Mouse (Mus musculus) layer of hippocampus, adult 9-10 months (tissue): ENCODE measurements around the gene Baz2a.
A peak's percentile ranks its signal among the peaks of the same experiment; 100 is the strongest.
"Not testable (repeated sequence)": the region's sequence is repeated elsewhere in the genome, so short reads cannot be mapped to it uniquely, and the experiment has no call there.

ENCODE experiments used
- DNase-seq: peaks from one replicate; pipeline ENCODE4 v3.0.0; 2022; ENCODE audit warnings: low spot score

Gene Baz2a

DNA sequence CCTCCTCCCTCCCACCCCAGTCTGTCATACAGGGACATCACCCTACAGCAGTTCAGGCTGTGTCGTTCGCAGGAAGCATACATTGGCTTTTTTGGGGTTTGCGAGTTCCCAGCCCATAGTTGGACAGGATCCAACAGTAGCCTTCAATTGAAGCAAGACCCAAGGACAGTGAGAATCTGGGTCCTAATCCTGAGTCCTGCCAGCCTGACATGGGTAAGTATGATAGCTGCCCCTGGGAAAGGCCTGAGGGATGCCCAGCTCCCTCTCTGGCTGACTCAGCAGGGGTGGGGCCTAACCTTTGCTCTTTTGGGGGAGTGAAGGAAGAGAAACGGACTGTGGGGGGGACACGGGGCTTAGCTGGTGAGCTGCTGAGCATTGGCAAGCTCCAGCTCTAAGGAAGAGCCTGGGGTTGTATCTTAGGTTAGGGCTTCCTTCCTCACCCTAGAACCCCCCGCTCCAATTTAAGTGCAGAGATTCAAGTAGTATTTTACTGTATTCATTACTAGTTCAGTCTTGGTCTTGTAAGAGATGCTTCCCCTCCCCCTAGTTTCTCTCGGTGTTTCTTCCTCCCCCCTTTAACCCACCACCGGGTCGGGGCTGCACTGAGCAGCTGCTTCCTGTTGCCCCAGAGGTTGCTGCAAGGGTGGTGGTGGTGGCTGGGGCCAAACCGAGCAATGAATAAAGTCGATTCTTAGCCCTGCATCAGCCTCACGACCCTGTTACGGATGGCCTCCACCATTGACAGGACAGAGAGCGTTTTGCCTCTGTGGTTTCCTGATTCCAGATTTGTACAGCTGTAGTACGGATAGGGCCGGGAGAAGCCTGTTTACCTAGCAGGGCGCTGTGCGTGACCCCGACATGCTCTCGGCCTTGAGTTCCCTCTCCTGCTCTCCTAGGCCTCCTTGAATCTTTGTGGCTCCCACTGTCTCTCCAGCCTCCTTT, at the start of gene Baz2a:
Gene Baz2a, plus strand, starts transcription at position 14 of the 942 bp plus-strand sequence.
- no peak for DNase-seq

DNA sequence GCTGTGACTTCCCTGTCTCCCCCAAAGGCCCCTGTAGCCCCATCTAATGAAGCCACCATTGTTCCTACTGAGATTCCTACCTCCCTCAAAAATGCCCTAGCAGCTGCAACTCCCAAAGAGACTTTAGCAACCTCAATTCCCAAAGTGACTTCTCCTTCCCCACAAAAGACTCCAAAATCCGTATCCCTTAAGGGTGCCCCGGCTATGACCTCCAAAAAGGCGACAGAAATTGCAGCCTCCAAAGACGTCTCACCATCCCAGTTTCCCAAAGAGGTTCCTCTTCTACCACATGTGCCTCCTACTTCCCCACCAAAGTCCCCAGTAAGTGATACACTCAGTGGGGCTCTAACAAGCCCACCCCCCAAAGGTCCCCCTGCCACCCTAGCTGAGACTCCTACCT, 49.7 kb upstream of the Baz2a start:
- no peak for DNase-seq

DNA sequence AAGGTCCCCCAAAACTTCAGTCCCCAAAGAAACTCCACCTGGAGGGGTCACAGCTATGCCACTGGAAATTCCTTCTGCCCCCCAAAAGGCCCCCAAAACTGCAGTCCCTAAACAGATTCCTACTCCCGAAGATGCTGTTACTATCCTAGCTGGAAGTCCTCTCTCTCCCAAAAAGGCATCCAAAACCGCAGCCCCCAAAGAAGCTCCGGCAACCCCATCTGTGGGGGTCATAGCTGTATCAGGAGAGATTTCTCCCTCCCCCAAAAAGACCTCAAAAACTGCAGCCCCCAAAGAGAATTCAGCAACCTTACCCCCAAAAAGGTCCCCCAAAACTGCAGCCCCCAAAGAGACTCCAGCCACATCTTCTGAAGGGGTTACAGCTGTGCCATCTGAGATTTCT, 48.9 kb upstream of the Baz2a start:
- DNase-seq, result no peak

DNA sequence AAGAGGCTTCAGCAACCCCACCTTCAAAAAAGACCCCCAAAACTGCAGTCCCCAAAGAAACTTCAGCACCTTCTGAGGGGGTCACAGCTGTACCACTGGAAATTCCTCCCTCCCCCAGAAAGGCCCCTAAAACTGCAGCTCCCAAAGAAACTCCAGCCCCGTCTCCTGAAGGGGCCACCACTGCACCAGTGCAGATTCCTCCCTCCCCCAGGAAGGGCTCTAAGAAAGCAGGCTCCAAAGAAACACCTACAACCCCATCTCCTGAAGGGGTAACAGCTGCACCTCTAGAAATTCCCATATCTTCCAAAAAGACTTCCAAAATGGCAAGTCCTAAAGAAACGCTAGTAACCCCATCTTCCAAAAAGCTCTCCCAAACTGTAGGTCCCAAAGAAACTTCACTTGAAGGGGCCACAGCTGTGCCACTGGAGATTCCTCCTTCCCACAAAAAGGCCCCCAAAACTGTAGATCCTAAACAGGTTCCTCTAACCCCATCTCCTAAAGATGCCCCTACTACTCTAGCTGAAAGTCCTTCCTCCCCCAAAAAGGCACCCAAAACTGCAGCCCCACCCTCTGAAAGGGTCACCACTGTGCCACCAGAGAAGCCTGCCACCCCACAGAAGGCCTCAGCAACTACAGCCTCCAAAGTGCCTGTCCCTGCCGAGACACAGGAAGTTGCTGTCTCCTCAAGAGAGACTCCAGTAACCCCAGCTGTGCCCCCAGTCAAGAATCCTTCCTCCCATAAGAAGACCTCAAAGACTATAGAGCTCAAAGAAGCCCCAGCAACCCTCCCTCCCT, 48.1 kb upstream of the Baz2a start:
- no peak for DNase-seq

DNA sequence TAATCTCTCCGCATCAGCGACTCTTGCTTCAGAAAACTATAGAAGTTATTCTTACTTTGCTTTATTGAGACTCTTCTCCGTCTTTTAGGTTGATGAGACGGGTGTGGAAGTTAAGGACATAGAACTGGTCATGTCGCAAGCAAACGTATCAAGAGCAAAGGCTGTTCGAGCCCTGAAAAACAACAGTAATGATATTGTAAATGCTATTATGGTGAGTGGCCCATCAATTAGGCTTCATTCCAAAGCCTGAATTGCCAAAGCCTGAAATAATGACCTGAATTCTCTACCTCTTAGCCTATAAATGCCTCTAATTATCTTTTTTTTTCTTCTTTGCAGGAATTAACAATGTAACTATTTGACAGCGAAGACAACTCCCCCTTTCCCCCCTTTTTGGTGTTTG, 43.2 kb upstream of the Baz2a start:
- DNase-seq, result no peak

- DNase-seq, result no peak
These were observed 41.6 kb upstream of the Baz2a start for GRCm38 (mm10) chr10:128049741-128050140.

GRCm38 (mm10) chr10:128050355-128050754, 41.0 kb upstream of the Baz2a start:
- DNase-seq, result no peak

GRCm38 (mm10) chr10:128051589-128051988, 39.8 kb upstream of the Baz2a start:
- no peak for DNase-seq

DNA sequence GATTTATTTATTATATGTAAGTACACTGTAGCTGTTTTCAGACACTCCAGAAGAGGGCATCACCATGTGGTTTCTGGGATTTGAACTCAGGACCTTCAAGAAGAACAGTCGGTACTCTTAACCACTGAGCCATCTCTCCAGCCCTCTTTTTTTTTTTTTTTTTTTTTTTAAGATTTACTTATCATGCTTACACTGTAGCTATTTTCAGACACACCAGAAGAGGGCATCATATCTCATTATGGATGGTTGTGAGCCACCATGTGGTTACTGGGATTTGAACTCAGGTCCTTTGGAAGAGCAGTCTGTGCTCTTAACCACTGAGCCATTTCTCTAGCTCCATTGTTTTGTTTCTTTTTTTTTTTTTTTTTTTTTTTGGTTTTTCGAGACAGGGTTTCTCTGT, 39.2 kb upstream of the Baz2a start:
- not testable (repeated sequence) for DNase-seq

- no peak for DNase-seq
These were observed 38.4 kb upstream of the Baz2a start for GRCm38 (mm10) chr10:128053001-128053400.

DNA sequence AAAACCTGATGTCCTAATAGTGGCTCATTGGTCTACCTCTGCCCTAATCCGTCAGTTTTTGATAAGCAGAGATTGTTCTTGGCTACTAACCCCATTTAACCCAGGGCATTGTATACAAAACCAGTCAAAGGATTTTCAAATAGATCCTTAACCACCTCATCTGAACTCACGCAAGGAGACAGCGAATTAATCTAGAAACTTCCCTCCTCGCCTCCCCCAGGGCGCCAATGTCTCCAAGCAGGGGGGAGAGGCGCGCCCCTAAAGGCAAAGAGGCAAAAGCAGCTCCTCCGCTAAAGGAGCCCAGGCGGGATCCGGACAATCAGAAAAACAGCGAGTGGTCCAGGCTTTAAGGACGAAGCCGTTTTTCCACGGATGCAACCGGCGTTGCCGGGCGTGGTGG, 33.2 kb upstream of the Baz2a start:
- DNase-seq, result no peak

- DNase-seq, result peak; percentile 84
These were observed 32.7 kb upstream of the Baz2a start, which contains the start of gene Ptges3 for GRCm38 (mm10) chr10:128058601-128059151. TSS of gene Ptges3 (plus strand) at chr10:128058954.

GRCm38 (mm10) chr10:128059207-128059981, 32.0 kb upstream of the Baz2a start:
- no peak for DNase-seq

DNA sequence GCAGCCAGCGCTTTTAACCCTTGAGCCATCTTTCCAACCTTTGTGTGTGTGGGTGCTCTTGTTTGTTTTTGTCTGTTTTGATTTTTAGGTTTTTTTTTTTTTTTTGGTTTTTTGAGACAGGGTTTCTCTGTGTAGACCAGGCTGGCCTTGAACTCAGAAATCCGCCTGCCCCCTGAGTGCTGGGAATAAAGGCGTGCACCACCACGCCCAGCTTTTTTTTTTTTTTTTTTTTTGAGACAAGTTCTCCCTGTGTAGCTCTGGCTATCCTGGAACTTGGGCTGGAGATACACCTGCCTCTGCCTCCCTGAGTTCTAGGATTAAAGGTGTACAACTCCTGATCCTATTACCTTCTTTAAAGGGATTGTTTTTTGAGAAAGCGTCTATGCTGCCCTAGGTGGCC, 30.3 kb upstream of the Baz2a start:
- no peak for DNase-seq

DNA sequence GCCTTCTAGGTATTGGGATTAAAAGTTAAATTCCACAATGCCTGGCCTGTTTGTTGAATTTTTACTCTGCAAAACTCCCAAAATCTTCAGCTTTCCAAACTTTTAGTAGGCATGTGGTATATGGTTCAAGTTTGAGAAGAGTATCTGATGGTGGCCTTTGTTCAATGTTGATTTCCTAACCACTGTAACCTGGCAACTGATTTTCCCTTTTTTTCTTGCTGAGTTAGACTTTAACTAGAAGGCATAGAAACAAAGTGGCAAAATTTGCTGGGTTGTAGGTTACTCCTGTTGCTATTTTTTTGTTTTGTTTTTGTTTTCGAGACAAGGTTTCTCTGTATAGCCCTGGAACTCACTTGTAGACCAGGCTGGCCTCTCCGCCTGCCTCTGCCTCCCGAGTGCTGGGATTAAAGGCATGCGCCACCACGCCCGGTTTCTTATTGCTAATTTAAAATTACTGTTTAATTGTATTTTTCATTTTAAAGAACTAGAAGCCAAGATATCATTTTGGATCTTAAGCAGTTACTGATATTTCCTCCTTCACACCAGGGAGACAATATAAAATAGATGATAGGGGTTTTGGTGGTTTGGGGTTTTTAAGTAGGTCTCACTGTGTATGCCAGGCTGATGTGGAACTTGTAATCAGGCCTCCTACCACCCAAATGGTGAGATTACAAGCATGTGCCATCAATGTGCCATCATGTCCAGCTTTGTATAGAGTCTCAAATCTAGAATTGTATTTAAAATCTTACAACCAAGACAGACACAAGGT, 29.0 kb upstream of the Baz2a start:
- DNase-seq, result no peak

DNA sequence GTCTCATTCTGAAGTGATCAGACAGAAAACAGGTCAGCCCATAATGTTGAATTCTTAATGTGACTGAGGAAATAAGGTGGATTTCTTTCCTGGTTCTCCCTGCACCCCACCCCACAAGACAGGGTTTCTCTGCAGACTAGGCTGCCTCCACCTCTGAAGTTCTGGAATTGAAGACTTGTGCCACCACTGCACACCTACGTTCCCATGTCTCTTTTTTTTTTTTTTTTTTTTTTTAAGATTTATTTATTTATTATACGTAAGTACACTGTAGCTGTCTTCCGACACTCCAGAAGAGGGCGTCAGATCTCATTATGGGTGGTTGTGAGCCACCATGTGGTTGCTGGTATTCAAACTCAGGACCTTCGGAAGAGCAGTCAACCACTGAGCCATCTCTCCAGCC, 25.3 kb upstream of the Baz2a start:
- no peak for DNase-seq

DNA sequence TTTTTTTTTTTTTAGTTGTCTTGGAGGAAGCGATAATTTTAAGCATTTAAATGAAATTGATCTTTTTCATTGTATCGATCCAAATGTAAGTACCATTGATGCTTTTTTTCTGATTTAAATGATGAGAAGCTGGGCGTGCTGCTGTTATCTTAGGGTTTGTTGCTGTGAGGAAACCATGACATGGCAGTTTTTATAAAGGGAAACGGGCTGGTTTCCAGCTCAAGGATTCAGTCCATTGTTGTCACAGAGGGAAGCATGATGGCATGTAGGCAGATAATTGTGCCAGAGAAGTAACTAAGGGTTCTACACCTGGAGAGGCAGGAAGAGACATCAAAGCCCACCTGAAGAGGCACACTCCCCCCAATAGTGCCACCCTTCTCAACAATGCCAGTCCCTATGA, 22.2 kb upstream of the Baz2a start:
- no peak for DNase-seq

DNA sequence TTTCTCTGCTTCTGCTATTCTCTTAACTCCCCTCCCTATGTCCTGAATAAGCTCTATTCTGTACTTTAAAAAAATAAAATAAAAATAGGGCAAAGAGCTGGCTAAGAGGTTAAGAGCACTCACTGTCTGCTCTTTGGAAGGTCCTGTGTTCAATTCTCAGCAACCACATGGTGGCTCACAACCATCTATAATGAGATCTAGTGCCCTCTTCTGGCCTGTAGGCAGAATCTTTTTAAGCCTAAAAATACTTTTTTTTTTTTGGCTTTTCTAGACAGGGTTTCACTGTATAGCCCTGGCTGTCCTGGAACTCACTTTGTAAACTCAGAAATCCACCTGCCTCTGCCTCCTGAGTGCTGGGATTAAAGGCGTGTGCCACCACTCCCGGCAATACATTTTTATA, 20.9 kb upstream of the Baz2a start:
- not testable (repeated sequence) for DNase-seq

DNA sequence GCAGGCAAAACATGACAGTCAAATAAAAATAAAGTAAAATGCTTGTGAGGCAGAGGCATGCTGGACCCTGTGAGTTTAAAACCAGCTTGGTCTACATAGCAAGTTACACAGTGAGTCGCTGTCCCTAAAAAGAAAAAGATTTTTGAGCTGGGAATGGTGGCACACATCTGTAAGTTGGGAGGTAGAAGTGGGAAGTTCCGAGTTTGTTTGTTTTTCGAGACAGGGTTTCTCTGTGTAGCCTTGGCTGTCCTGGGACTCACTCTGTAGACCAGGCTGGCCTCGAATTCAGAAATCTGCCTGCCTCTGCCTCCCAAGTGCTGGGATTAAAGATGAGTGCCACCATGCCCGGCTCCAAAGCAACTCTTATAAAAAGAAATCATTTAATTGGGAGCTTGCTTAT, 13.1 kb upstream of the Baz2a start:
- not testable (repeated sequence) for DNase-seq

DNA sequence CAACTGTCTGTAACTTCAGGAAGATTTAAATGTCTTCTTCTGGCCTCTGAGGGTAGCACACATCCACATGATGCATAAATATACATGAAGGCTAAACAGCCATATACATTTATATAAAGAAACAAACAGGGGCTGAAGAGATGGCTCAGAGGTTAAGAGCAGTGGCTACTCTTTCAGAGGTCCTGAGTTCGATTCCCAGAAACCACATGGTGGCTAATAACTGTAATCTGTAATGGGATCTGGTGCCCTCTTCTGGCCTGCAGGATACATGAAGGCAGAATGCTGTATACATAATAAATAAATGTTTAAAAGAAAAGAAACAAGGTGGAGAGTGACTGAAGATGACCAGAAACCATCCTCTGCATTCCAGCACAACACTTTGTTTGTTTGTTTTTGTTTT, 10.9 kb upstream of the Baz2a start:
- no peak for DNase-seq

DNA sequence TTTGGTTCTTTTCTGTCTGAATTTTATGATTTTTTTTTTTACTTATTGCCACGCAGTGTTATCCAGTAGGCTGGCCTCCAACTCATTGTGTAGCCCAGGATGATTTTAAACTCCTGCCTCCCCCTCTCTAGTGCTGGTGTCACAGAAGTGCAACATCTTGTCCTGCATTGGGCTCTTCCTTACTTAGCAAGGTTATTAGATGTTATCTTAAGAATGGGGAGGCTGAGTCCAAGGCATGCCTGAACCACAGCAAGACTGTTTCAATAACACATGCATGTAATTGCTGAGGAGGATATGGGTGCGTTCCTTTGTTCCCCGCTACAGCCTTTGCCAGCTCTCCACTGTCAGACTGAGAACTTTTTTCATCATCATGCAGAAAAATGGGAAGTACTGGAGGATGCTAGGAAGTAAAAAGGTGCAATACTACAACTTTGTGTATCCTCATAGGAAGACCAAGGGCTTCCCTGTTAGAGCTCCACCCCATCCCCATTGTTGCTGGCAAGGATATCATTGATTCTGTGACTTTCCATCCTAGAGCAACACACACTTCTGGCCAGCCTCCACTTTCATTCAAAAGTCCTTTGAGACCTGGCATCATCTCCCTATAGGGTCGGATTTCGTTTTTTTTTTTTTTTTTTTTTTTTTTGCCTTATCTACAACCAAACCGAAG, 9.4 kb upstream of the Baz2a start:
- no peak for DNase-seq
